Mouse (Mus musculus) cerebellum, adult 9-10 months (tissue): ENCODE results near the gene Snip1.

Experiments used
- DNase-seq: peaks from one replicate; pipeline ENCODE4 v3.0.0; 2022

Snip1 gene

GRCm38 (mm10) chr4:125101334-125101733 lies 34.9 kb downstream of the Snip1 start:
- DNase-seq, result no peak

GRCm38 (mm10) chr4:125105354-125105753 lies 38.9 kb downstream of the Snip1 start:
- no peak for DNase-seq

- peak; percentile 79 for DNase-seq
Measured at GRCm38 (mm10) chr4:125114638-125115037, 48.2 kb downstream of the Snip1 start.

- no peak for DNase-seq
Measured at GRCm38 (mm10) chr4:125115081-125115480, 48.6 kb downstream of the Snip1 start.

GRCm38 (mm10) chr4:125115710-125116089 lies 49.2 kb downstream of the Snip1 start:
- no peak for DNase-seq

- peak; percentile 69 for DNase-seq
Measured at GRCm38 (mm10) chr4:125116090-125116861, 49.8 kb downstream of the Snip1 start.

- no peak for DNase-seq
Measured at GRCm38 (mm10) chr4:125116929-125117328, 50.5 kb downstream of the Snip1 start.

GRCm38 (mm10) chr4:125117902-125118320 lies 51.4 kb downstream of the Snip1 start:
- DNase-seq, result no peak

GRCm38 (mm10) chr4:125119070-125119469 lies 52.6 kb downstream of the Snip1 start:
- no peak for DNase-seq

- DNase-seq, result no peak
Measured at GRCm38 (mm10) chr4:125119721-125120120, 53.2 kb downstream of the Snip1 start.

GRCm38 (mm10) chr4:125122431-125123278 lies 56.2 kb downstream of the Snip1 start:
- no peak for DNase-seq

GRCm38 (mm10) chr4:125123279-125123671 lies 56.8 kb downstream of the Snip1 start:
- DNase-seq, result no peak
